Mouse (Mus musculus) bone marrow, adult 2 months (tissue): ENCODE data around the gene Odf3l1.

Source experiments
- CTCF ChIP-seq: fragments of 200-500 bp; IDR thresholded peaks from 2 replicates; pipeline ENCODE4 v1.5.1; 2011; ENCODE audit warnings: low read length, control low read depth; ENCODE audit not compliant: control insufficient read depth, insufficient read depth
- POLR2A ChIP-seq: fragments of 200-500 bp; IDR thresholded peaks from 2 replicates; pipeline ENCODE4 v1.6.1; 2011; ENCODE audit warnings: low read depth, mild to moderate bottlenecking, control low read depth, low read length, borderline replicate concordance; ENCODE audit not compliant: control insufficient read depth

GRCm38 (mm10) chr9:56862863-56863262 lies 1.6 kb downstream of the Odf3l1 start:
- TF ChIP-seq CTCF: no peak
- no peak for TF ChIP-seq POLR2A
